Mouse (Mus musculus): ENCODE measurements around the gene Itga9.
A peak's percentile ranks its signal among the peaks of the same experiment; 100 is the strongest.

Itga9 gene

DNA sequence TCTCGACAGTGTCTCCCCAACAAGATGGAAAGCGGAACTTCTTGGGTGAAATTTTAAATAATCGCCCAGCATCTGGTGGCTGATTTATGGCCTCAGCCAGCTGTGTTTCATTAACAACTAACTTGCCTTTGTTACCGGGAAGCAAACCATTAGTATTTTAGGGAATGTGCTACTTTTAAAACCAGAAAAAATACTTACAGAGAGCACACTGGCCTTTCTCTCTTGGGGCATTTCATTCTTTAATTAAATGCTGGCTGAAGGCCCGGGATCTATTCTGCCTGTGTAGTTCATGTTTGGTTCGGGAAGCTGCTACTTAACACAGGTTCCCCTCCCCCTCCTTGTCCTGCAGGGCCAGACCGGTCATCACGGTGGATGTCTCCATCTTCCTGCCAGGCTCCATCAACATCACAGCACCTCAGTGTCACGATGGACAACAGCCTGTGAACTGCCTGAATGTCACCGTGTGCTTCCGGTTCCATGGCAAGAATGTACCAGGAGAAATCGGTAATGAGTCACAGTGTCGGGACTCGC lies 82.5 kb downstream of the Itga9 start:
- DNase-seq (ENCODE audit: low read depth) = no peak

DNA sequence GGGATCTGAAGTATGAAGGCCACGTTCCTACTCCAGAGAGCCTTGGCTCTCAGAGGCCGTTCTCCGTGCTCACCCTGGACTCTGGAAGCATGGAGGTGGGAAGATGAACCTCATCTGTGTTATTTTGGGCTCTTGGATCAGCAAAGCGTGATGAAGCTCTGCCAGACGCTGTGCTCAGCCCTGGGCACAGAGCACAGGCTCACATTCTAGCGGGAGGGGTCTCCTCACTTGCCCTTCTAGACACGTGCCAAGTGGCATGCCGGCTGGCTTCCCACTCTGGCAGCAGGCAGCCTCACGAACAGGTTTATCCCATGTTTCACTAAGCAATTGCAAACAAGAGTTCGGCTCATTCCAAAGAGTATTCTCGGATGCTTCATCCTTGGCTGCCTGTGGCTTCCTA lies 86.8 kb downstream of the Itga9 start:
- DNase-seq (ENCODE audit: low read depth) = no peak

DNA sequence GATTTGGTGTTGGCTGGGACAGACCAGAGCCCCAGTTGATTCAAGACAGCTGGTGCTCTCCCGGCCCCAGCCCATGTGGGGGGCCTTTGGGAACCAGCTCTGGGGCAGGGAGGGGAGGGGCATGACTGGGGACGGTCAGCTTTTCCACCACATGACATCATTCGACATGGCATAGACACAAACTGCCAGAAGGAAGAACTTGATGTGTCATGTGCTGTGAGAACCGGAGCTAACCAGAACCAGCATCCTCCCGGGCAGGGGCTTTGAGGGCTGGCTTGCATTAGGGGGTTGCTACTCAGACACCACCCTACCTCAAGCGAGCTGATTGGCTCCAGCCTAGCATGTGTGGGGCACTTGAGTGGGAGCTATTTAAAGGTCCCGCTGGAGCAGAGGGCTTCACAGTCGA lies 87.9 kb downstream of the Itga9 start:
- DNase-seq (ENCODE audit: low read depth) = no peak

DNA sequence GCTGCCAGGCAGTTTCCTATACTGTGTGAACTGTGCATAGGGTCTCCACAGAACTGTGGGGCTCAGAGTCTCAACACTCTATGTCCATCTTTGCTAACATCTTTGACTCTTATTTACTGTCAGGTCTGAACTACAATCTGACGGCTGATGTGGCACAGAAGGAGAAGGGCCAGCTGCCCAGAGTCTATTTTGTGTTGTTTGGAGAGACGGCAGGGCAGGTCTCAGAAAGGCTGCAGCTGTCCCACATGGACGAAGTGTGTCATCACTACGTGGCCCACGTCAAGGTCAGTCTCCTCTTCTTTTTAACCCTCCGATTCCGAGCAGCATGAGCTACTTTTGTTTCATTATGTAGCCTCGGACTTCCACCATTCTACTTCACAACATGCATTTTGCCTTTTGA lies 91.7 kb downstream of the Itga9 start:
- DNase-seq (ENCODE audit: low read depth) = no peak

- DNase-seq (ENCODE audit: low read depth) = no peak
These were observed 93.2 kb downstream of the Itga9 start for GRCm38 (mm10) chr9:118699716-118700115.

DNA sequence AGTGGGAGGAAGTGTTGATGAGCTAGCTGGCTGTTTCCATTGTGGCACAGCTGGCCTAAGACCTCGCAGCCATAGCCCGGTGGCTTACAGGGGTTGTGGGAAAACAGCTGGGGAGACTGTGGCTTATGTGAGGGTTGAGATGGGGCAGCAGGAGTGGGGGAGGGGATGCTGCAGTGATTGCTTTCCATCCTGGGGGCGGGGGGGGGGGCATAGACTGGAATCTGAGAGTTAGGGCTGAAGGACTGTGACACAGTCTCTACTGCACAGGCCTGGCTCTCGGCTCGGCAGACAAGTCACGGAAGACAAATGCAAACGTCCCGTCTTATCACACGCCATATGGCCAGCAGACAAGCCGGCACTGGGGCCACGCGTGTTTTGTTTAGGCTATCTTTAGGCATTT lies 94.4 kb downstream of the Itga9 start:
- no peak for DNase-seq (ENCODE audit: low read depth)

DNA sequence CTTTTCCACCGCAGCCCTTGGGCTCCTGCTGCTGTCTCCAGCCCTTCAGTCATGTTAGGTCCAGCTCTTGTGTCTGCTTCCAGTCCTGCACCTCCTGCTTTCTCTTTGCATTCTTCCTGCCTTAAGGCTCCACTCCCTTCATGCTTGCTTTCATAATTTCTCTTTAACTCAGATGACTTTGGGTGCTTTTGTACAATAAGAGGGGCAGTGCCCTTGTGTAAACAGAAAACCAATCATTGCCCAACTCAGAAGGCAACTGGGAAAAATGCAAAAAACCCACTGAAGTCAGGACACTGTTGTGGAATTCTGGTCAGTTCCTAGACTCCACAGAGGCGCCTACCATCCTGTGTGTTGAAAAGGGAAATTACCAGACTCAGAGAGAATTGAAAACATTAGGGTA lies 95.3 kb downstream of the Itga9 start:
- no peak for DNase-seq (ENCODE audit: low read depth)

GRCm38 (mm10) chr9:118703146-118703545 lies 96.7 kb downstream of the Itga9 start:
- DNase-seq (ENCODE audit: low read depth) = no peak

DNA sequence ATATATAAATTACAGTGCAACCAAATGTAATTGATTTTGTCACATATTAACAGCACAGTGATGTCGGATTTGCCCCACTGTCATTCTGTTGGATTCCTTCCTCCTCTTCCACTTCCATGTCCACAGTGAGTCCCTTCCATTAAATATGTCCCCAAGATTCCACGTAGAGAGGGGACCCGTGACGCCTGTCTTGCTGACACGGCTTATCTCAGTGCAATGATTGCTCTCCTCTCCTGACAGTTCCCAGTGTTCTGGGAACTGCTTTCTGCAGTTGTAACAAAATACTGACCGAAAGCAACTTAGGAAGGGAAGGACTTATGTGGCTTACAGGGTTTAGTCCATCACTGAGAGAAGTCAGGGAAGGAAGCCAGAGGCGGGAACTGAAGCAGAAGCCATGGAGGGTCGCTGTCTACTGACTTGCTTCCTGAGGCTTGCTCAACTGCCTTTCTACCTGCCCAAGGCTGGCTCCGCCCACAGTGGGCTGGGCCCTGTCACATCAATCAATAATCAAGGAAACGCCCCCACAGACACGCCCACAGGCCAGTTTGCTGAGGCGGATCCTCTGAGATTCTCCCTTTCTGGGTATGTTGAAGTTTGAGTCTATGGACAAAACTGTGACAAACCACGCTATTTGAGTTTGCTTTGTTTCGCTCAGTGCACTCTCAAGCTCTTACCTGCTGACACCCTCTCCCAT lies 99.0 kb downstream of the Itga9 start:
- peak; percentile 6 for DNase-seq (ENCODE audit: low read depth)

DNA sequence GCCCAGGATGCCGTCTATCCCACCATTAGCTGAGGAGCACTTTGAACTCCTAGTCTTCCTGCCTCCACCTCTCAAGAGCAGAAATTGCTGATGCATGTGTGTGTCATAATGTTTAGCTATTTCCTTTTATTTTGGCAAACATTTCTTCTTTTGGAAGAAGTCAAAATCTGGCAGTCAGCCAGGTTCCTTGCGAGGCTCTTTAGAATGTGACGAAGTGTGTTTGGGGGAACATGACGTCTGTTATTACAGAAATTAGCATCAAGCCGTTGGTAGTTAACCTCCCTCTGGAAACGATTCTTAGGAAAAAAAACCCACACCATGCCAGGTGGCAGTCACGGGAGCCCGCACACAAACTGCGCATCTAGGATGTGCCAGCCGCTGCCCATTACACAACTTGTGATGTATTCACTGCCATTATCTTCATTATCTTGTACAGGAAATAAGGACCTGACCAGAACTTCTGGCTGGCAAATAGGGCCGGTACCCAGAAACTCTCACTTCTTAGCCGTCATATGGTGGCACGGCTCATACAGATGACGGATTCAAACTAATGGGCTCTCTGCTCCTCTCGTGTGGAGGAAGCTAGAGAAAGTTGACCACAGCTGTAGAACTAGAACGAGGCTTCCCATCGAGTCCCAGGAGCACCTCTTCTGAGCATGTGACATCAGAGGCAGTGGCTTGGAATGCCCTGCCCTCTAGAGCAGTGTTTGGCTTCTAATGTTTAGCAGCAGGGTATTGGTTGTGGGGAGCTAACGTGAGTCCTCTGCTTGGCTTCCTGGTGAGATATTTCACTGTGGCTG lies 99.9 kb downstream of the Itga9 start:
- no peak for DNase-seq (ENCODE audit: low read depth)

- DNase-seq (ENCODE audit: low read depth) = no peak
These were observed 104.1 kb downstream of the Itga9 start for GRCm38 (mm10) chr9:118710625-118711024.

GRCm38 (mm10) chr9:118711749-118712148 lies 105.3 kb downstream of the Itga9 start:
- DNase-seq (ENCODE audit: low read depth) = no peak

DNA sequence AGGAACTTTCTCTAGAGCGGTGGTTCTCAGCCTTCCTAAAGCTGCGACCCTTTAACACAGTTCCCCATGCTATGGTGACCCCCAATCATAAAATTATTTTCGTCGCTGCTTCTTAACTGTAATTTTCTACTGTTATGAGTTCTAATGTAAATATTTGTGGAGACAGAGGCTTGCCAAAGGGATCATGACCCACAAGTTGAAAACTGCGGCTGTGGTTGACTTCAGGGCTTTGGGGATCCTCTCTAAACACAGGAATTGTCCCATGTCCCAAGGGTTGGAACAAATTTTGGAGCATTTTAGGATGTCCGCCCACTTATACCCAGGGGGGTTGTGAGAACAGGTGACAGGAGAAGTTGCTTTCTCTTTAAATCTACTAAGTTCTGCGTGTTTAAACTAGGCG lies 107.0 kb downstream of the Itga9 start:
- no peak for DNase-seq (ENCODE audit: low read depth)

GRCm38 (mm10) chr9:118714536-118714935 lies 108.0 kb downstream of the Itga9 start:
- no peak for DNase-seq (ENCODE audit: low read depth)

GRCm38 (mm10) chr9:118715971-118716628 lies 109.6 kb downstream of the Itga9 start:
- DNase-seq (ENCODE audit: low read depth) = no peak

DNA sequence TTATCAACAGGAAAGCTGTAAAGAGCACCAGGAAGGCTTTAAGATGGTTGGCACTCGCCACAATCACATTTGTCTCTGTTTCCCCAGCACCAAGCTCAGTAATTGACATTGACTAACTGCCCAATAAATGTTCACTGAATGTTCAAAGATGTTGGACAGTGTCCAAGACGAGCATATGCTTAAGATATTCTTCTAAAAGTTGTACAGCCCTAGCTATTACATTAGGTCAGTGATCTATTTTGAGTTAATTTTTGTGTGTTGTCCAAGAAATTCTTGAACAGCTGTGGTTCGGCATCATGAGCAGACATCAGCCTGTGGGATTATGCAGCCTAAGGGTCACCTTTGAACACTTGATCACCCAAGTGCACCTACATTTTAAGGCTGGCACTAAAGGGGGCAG lies 110.9 kb downstream of the Itga9 start:
- DNase-seq (ENCODE audit: low read depth) = no peak

DNA sequence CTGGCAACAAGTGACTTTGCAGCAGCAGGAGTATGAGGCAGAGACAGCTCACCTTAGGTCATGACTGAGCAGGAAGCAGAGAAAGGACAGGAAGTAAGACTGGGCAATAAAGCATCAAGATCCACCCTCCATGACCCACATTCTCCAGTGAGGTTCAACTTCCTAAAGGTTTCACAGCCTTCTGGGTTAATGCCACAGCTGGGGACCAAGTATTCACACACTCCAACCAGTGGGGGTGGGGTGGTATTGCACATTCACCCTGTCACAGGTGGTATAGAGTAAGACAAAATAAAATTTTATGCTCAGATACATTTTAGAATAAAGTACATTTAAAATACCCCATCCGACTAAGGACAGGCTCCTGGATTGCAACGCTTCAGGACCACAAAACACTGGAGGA lies 112.0 kb downstream of the Itga9 start:
- DNase-seq (ENCODE audit: low read depth) = no peak

DNA sequence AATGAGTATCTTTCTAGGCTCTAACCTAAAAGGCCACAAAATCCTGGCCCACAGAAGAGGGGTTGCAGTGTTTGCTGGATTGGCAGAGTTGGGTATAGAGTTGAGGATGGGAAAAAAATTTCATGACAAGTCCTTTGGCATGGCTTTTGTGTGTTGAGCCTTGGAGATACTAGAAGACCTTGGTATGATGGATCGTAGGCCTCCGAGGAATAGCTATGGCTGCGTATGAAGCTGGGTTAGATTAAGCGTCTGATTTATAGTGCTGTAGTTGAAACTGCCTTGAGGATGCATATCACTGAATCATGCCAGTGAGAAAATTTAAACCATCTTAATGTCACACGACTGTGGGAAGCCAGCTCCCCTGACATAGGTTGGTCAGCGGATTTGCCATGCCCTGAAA lies 114.6 kb downstream of the Itga9 start:
- no peak for DNase-seq (ENCODE audit: low read depth)

DNA sequence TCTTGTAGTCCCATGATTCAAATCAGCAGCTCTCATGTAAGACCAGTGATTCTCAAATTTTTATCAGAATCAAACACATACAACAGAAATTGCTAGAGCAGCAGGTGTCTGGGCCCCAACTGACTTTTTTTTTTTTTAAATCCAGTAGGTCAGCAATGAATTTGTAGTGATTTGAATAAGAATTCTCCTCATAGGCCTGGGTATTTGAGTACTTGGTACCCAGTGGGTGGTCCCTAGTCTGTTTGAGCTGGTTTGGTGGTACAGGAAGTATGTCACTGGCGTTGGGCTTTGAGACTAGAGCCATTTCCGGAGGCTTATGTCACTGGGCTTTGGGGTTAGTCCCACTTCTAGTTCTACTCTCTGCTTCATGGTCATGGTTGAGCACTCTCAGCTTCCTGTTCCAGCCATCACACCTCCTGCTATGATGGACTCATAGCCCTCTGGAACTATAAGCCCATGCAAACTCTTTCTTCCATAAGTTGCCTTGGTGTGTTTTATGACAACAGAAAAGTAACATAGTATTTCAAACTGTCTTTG lies 116.4 kb downstream of the Itga9 start:
- no peak for DNase-seq (ENCODE audit: low read depth)

- DNase-seq (ENCODE audit: low read depth) = no peak
These were observed 118.6 kb downstream of the Itga9 start for GRCm38 (mm10) chr9:118725128-118725527.

DNA sequence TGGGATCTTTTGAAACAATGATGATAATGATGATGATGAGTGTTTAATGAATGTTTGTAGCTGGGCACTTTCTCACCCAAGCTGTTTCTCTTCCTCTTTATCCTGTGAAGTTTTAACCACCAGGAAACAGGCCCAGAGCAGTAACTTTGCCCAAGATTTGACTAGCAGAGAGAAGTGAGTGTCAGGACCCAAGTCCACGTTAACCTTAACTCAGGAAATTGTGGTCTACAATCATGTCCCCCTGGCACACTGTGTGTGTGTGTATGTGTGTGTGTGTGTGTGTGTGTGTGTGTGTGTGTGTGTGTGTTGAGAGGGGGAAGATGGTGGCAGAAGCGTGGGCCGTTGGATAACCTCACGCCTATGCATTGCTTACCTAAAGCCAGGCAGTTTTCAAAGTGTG lies 120.1 kb downstream of the Itga9 start:
- DNase-seq (ENCODE audit: low read depth) = no peak

GRCm38 (mm10) chr9:118728296-118728695 lies 121.8 kb downstream of the Itga9 start:
- no peak for DNase-seq (ENCODE audit: low read depth)

DNA sequence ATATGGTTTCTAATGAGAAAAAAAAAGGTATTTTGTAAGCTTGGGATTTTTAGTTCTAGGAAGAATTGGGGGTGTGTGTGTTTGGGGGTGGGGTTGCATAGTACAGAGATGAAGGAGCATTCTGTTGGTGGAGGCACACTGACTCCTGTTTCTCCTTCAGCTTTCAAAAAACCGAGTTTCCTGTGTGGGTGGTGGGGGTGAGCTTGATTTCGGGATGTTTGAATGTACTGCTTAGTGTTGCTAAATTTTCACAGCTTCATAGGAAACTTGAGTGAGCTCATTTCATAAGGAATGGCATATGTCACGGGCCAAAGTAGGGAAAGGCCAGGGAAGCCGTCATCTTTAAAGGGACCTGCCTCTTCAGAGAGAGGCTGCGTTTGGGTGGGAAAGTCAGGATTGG lies 122.5 kb downstream of the Itga9 start:
- no peak for DNase-seq (ENCODE audit: low read depth)

Measured in c-Kit-positive CD71-positive TER-119-negative erythroid progenitor cells, embryonic 14.5 days (primary cell).